Mouse (Mus musculus) right cerebral cortex, postnatal 10 days (tissue): ENCODE results near the gene Prepl.

Experiments
- DNase-seq, 2 experiments: peaks; one replicate each; pipeline ENCODE4 v3.0.0; 2021; ENCODE audit warnings: low spot score in 2 of 2

Prepl gene

GRCm38 (mm10) chr17:85090120-85091099 is at the start of gene Prepl, which contains the start of gene Camkmt:
Gene Prepl (minus strand): TSS chr17:85090241.
Gene Camkmt (plus strand): TSS chr17:85090552.
- peak; percentile 97 to 98 for DNase-seq

- DNase-seq = no peak
Measured at GRCm38 (mm10) chr17:85138393-85138792, 48.4 kb upstream of the Prepl start.

- peak; percentile 62 to 83 for DNase-seq
Measured at GRCm38 (mm10) chr17:85116643-85117042, 26.6 kb upstream of the Prepl start.

- DNase-seq = no peak
Measured at GRCm38 (mm10) chr17:85113441-85113840, 23.4 kb upstream of the Prepl start.

GRCm38 (mm10) chr17:85110640-85111039 is 20.6 kb upstream of the Prepl start:
- DNase-seq = no peak

GRCm38 (mm10) chr17:85103310-85103709 is 13.3 kb upstream of the Prepl start:
- no peak for DNase-seq

- DNase-seq = no peak
Measured at GRCm38 (mm10) chr17:85101751-85102150, 11.7 kb upstream of the Prepl start.

- DNase-seq = no peak
Measured at GRCm38 (mm10) chr17:85100232-85100631, 10.2 kb upstream of the Prepl start.

GRCm38 (mm10) chr17:85098677-85099323 is 8.8 kb upstream of the Prepl start:
- DNase-seq = no peak

GRCm38 (mm10) chr17:85096396-85096795 is 6.4 kb upstream of the Prepl start:
- no peak for DNase-seq

- DNase-seq = no peak
Measured at GRCm38 (mm10) chr17:85091762-85092161, 1.7 kb upstream of the Prepl start.

GRCm38 (mm10) chr17:85089621-85090020 is 420 bp downstream of the Prepl start:
- DNase-seq = no peak

- DNase-seq = no peak
Measured at GRCm38 (mm10) chr17:85089011-85089410, 1.0 kb downstream of the Prepl start.

GRCm38 (mm10) chr17:85088401-85088800 is 1.6 kb downstream of the Prepl start:
- DNase-seq = no peak

- DNase-seq = no peak
Measured at GRCm38 (mm10) chr17:85087591-85087990, 2.5 kb downstream of the Prepl start.

GRCm38 (mm10) chr17:85086501-85086900 is 3.5 kb downstream of the Prepl start:
- DNase-seq = no peak

GRCm38 (mm10) chr17:85085335-85085734 is 4.7 kb downstream of the Prepl start:
- DNase-seq = no peak

- DNase-seq = no peak
Measured at GRCm38 (mm10) chr17:85080781-85081180, 9.3 kb downstream of the Prepl start.

GRCm38 (mm10) chr17:85079276-85079675 is 10.8 kb downstream of the Prepl start:
- DNase-seq = no peak

GRCm38 (mm10) chr17:85074083-85074482 is 16.0 kb downstream of the Prepl start:
- no peak for DNase-seq

- no peak for DNase-seq
Measured at GRCm38 (mm10) chr17:85073214-85073613, 16.8 kb downstream of the Prepl start.

- DNase-seq = no peak
Measured at GRCm38 (mm10) chr17:85072383-85072782, 17.7 kb downstream of the Prepl start.
